Mouse (Mus musculus): Measurements from ENCODE around the gene Fam71a. TPM values are rescaled to one million over a fixed set of nuclear protein-coding genes. Genes with fewer than 3 reads are reported as not detected.

The Fam71a gene
- 80.7 and 82.4 TPM in 2 replicates for polyA plus RNA-seq (2012; rRNA removed)

DNA sequence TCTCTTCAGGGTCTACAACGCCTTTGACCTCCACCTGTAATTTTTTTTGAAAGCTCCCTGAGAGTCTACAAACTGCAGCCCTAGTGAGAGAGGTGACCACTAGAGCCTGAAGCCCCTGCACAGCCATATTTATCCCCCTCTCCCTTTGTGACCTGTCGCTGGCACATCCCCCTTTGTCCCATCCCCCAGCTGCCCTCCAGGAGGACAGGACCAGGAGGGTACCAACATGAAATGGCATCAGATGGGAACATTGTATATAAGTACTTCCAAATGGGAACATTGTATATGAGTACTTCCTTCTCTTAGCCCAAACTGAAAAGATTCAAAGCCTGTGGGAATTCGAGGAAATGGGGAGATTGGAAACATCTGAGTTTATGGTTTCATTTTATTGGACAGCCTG, at the start of gene Fam71a:
Fam71a (minus strand) TSS at position 101 of the 400 bp plus-strand sequence.
- Histone ChIP-seq H3K27ac (ENCODE audit: control insufficient read depth, insufficient read depth, low read depth, low read length) (peak within 1 kb of the TSS; percentile 30; the same call in 1 of the 2 replicates), H3K27me3 (ENCODE audit: control insufficient read depth, insufficient read depth, low read length) (no peaks in the 10 kb centered on the region), H3K4me1 (ENCODE audit: control insufficient read depth, insufficient read depth, low read length) (no peaks in the 10 kb centered on the region), H3K36me3 (ENCODE audit: control insufficient read depth, insufficient read depth, low read length) (no peaks in the 10 kb centered on the region), H3K4me3 (ENCODE audit: control insufficient read depth, low read depth, low read length) (peak within 1 kb of the TSS; percentile 81)
- no peak for TF ChIP-seq CTCF (IDR thresholded peaks at IDR 0.05; ENCODE audit: control insufficient read depth, insufficient read depth, insufficient replicate concordance, low read depth, low read length)
- TF ChIP-seq POLR2A (IDR thresholded peaks at IDR 0.05; ENCODE audit: control insufficient read depth, low read depth, low read length) = peak; percentile 17; the same call in 1 of the 2 replicates

DNA sequence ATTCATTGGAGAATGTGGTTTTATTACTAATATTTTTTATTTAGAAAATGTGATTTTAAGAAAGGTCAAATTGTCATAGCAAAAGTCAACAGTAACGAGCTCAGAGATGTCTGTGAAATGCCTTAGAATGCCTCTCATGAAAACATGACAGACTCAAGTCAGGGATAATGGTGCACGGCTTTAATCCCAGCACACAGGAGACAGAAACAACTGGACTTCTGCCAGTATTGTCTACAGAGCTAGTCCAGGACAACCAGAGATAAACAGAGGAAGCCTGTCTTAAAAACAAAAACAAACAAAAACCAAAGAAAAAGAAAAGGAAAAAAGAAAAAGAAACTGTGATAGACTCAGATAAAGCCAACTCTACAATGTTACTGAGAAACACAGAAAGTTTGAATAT, 46.5 kb upstream of the Fam71a start:
- no peak overlapping the region for H3K4me3 ChIP-seq (ENCODE audit: control insufficient read depth, low read depth, low read length)
- no peak for TF ChIP-seq POLR2A (IDR thresholded peaks at IDR 0.05; ENCODE audit: control insufficient read depth, low read depth, low read length)
- TF ChIP-seq CTCF (IDR thresholded peaks at IDR 0.05; ENCODE audit: control insufficient read depth, insufficient read depth, insufficient replicate concordance, low read depth, low read length) = no peak
- H3K4me1 ChIP-seq (ENCODE audit: control insufficient read depth, insufficient read depth, low read length) = peaks cover 2% of the 10 kb centered on the region
- H3K27ac ChIP-seq (ENCODE audit: control insufficient read depth, insufficient read depth, low read depth, low read length) = no peak overlapping the region
- H3K27me3 ChIP-seq (ENCODE audit: control insufficient read depth, insufficient read depth, low read length) = no peaks in the 10 kb centered on the region
- no peaks in the 10 kb centered on the region for H3K36me3 ChIP-seq (ENCODE audit: control insufficient read depth, insufficient read depth, low read length)

DNA sequence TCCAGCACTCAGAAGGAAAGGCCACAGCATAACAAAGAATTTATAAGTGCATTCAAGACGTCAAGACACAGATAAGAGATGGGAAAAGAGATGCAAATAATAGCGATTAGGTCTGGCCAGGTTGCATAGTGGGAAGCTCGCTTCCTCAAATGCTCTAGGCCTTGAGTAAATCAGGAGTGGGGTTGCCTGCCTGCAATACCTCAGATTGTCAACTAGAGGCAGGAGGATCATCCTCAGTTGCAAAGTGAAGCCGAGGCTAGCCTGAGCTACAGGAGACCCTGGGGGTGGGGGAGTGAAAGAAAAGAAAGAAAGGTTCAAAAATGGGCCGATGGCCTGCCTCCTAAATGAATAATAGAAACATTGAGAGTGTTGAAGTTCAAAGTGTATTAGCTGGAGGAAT, 41.2 kb upstream of the Fam71a start:
- no peaks in the 10 kb centered on the region for H3K4me1 ChIP-seq (ENCODE audit: control insufficient read depth, insufficient read depth, low read length)
- H3K27ac ChIP-seq (ENCODE audit: control insufficient read depth, insufficient read depth, low read depth, low read length) = no peak overlapping the region
- TF ChIP-seq POLR2A (IDR thresholded peaks at IDR 0.05; ENCODE audit: control insufficient read depth, low read depth, low read length) = no peak
- no peak for TF ChIP-seq CTCF (IDR thresholded peaks at IDR 0.05; ENCODE audit: control insufficient read depth, insufficient read depth, insufficient replicate concordance, low read depth, low read length)
- H3K36me3 ChIP-seq (ENCODE audit: control insufficient read depth, insufficient read depth, low read length) = no peaks in the 10 kb centered on the region
- H3K27me3 ChIP-seq (ENCODE audit: control insufficient read depth, insufficient read depth, low read length) = no peaks in the 10 kb centered on the region
- no peak overlapping the region for H3K4me3 ChIP-seq (ENCODE audit: control insufficient read depth, low read depth, low read length)

DNA sequence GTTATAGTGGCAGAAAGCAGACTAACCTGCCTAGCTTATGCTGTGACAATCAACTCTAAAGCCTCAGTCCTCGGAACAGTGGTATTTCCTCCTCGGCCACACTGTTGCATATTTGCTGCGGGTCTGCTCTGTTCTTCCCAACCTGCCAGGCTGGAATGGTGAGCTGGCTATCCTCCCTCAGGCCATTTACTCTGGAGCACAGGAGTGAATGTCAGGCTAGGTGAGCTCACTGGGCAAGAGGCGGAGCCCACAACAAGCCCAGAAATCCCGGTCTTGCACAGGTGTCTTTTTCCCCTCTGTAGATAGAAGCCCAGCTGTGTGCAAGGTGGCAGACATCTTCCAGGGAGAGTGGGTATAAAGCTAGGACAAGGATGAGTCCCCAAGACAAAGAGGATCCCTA, 40.3 kb upstream of the Fam71a start:
- no peak overlapping the region for H3K27ac ChIP-seq (ENCODE audit: control insufficient read depth, insufficient read depth, low read depth, low read length)
- H3K4me1 ChIP-seq (ENCODE audit: control insufficient read depth, insufficient read depth, low read length) = no peaks in the 10 kb centered on the region
- H3K27me3 ChIP-seq (ENCODE audit: control insufficient read depth, insufficient read depth, low read length) = no peaks in the 10 kb centered on the region
- H3K36me3 ChIP-seq (ENCODE audit: control insufficient read depth, insufficient read depth, low read length) = no peaks in the 10 kb centered on the region
- TF ChIP-seq CTCF (IDR thresholded peaks at IDR 0.05; ENCODE audit: control insufficient read depth, insufficient read depth, insufficient replicate concordance, low read depth, low read length) (no peak), POLR2A (IDR thresholded peaks at IDR 0.05; ENCODE audit: control insufficient read depth, low read depth, low read length) (no peak)
- no peak overlapping the region for H3K4me3 ChIP-seq (ENCODE audit: control insufficient read depth, low read depth, low read length)

DNA sequence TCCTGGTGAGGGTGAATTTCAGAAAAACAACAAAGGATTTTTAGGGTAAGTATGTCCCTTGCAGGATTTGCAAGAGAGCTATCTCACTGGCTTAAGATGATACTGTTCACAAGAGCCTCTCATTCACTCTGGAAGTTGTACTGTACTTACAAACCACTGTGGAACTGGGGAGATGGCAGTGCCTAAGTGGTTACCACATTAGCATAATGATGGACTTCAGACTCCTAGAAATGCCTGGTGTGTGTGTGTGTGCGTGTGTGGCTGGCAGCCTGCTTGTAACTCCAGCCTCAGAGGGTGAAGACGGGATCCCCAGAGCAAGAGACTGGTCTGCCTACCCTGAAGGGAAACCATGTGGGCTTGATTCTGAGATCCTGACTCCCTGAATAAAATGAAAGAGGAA, 38.9 kb upstream of the Fam71a start:
- no peak overlapping the region for H3K4me3 ChIP-seq (ENCODE audit: control insufficient read depth, low read depth, low read length)
- no peaks in the 10 kb centered on the region for H3K4me1 ChIP-seq (ENCODE audit: control insufficient read depth, insufficient read depth, low read length)

DNA sequence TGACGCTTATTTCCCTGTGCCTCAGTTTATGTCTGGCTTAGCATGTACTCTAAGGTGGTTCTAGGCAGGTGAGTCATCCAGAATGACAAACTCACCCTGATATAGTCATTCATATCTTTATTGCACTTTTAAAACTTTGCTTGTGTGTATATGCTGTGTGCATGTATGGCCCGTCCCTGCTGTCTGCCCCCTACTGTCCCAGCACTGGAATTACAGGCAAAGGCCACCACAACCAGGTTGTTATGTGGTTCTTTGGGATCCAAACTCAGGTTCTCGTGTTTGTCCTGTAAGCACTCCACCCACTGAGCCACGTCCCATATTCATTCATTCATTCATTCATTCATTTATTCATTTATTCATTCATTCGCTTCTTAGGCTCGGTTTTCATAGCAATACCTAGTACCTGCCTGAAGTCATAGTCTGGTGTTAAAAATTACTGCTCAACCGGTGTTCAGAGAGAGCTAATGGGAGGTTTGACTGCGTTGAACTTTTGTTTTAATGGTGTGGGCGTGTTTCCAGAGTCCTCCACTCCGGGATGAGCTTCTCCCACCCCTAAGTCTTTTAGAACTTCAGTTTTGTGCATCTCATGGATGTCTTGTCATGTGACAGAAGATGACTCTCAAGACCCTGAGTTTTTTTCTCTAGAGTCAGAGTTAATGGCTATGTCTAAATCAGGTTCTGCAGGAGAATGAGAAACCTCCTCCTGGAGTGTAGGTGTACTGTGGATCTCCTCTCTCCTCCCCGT, 37.8 kb upstream of the Fam71a start:
- H3K27me3 ChIP-seq (ENCODE audit: control insufficient read depth, insufficient read depth, low read length) = no peaks in the 10 kb centered on the region

More for the DNA sequence above, 38.9 kb upstream of the Fam71a start:
- Histone ChIP-seq H3K27me3 (ENCODE audit: control insufficient read depth, insufficient read depth, low read length) (no peaks in the 10 kb centered on the region), H3K36me3 (ENCODE audit: control insufficient read depth, insufficient read depth, low read length) (no peaks in the 10 kb centered on the region), H3K27ac (ENCODE audit: control insufficient read depth, insufficient read depth, low read depth, low read length) (no peak overlapping the region)
- TF ChIP-seq POLR2A (IDR thresholded peaks at IDR 0.05; ENCODE audit: control insufficient read depth, low read depth, low read length) = no peak
- no peak for TF ChIP-seq CTCF (IDR thresholded peaks at IDR 0.05; ENCODE audit: control insufficient read depth, insufficient read depth, insufficient replicate concordance, low read depth, low read length)

DNA sequence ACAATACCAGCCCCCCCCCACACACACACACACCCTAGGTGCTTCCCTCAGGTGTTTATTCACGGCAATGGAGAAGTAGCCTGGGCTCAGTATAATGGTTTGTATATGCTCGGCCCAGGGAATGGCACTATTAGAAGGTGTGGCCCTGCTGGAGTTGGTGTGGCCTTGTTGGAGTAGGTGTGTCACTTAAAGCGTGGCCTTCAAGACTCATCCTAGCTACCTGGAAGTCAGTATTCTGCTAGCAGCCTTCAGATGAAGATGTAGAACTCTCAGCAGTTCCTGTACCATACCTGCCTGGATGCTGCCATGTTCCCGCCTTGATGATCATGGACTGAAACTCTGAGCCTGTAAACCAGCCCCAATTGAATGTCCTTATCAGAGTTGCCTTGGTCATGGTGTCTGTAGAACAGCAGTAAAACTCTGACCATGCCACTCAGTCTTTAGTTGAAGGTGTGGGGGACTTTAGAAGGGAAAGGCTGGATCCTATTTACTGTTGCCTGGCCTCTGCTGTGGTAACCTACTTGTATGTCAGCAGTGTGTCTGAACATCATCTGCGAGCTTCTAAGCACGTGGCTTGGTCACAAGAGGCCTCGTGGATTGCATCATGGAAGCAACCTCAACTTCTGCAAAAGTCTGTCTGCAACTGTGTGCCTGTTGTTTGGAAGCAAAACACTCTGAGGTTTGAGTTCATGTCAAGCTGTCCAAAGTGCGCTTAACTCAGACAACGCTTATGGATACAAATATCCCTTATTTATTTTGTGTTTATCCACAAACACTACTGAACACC, 36.4 kb upstream of the Fam71a start:
- H3K4me3 ChIP-seq (ENCODE audit: control insufficient read depth, low read depth, low read length) = no peak overlapping the region
- no peaks in the 10 kb centered on the region for H3K36me3 ChIP-seq (ENCODE audit: control insufficient read depth, insufficient read depth, low read length)
- TF ChIP-seq POLR2A (IDR thresholded peaks at IDR 0.05; ENCODE audit: control insufficient read depth, low read depth, low read length) = no peak
- TF ChIP-seq CTCF (IDR thresholded peaks at IDR 0.05; ENCODE audit: control insufficient read depth, insufficient read depth, insufficient replicate concordance, low read depth, low read length) = no peak
- no peaks in the 10 kb centered on the region for H3K27me3 ChIP-seq (ENCODE audit: control insufficient read depth, insufficient read depth, low read length)
- no peaks in the 10 kb centered on the region for H3K4me1 ChIP-seq (ENCODE audit: control insufficient read depth, insufficient read depth, low read length)
- no peak overlapping the region for H3K27ac ChIP-seq (ENCODE audit: control insufficient read depth, insufficient read depth, low read depth, low read length)

More for the DNA sequence above, 37.8 kb upstream of the Fam71a start:
- Histone ChIP-seq H3K4me1 (ENCODE audit: control insufficient read depth, insufficient read depth, low read length) (no peaks in the 10 kb centered on the region), H3K4me3 (ENCODE audit: control insufficient read depth, low read depth, low read length) (no peak overlapping the region), H3K36me3 (ENCODE audit: control insufficient read depth, insufficient read depth, low read length) (no peaks in the 10 kb centered on the region), H3K27ac (ENCODE audit: control insufficient read depth, insufficient read depth, low read depth, low read length) (no peak overlapping the region)
- TF ChIP-seq CTCF (IDR thresholded peaks at IDR 0.05; ENCODE audit: control insufficient read depth, insufficient read depth, insufficient replicate concordance, low read depth, low read length) (peak; percentile 63; the same call in 1 of the 2 replicates), POLR2A (IDR thresholded peaks at IDR 0.05; ENCODE audit: control insufficient read depth, low read depth, low read length) (no peak)
